Mouse (Mus musculus) spleen, adult 10 weeks (tissue): ENCODE data around the gene Zfp607b. TPM values are rescaled to one million over a fixed set of nuclear protein-coding genes. Genes with fewer than 3 reads are reported as not detected.

Experiments used
- polyA plus RNA-seq: library from polyadenylated mRNA; stranded (reverse); fragments of 350-450 nt; fragmentation: Illumina TruSeq; extraction: RNeasy Lipid Tissue Mini Kit (QIAGEN cat#74804); gene quantifications from one replicate; pipeline ENCODE4 v1.2.3, GENCODE M21; 2015; ENCODE audit warnings: low replicate concordance; ENCODE audit not compliant: insufficient read depth

Gene Zfp607b
- polyA plus RNA-seq = 2.2 TPM

DNA sequence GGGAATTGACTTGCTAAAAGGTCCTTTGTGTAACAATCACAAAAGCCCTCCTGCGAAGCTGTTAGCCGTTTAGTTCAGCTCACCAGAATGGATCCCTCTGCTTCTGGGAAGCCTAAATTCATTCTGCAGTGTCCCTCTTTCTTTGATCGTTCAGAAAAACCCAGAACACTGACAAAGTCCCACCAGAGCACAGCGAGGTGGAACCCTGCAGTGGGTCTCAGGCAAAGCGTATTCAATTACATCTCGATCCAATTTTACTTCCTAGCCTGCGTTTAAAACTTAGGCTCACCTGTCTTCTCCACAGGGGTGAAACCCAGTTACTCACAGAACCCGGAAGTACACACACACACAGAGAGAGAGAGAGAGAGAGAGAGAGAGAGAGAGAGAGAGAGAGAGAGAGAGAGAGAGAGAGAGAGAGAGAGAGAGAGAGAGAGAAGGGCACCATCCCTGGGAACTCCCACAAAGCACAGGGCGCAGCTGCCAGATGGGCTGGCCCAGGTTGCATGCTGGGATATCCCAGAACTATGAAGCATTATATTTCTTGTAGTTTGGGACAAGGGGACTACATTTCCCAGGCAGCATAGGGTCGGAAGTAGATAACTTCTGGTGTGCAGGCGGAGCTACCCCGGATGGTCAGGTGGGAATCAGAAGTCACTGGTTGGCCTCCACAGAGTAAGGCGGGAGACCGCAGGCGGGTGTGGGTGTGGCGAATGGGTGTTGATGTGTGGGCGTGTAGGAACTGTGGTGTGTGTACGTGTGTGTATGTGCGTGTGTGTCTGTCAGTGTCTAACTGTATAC is at the start of gene Zfp607b:
Gene Zfp607b (plus strand): TSS at position 526 of the 798 bp plus-strand sequence.

DNA sequence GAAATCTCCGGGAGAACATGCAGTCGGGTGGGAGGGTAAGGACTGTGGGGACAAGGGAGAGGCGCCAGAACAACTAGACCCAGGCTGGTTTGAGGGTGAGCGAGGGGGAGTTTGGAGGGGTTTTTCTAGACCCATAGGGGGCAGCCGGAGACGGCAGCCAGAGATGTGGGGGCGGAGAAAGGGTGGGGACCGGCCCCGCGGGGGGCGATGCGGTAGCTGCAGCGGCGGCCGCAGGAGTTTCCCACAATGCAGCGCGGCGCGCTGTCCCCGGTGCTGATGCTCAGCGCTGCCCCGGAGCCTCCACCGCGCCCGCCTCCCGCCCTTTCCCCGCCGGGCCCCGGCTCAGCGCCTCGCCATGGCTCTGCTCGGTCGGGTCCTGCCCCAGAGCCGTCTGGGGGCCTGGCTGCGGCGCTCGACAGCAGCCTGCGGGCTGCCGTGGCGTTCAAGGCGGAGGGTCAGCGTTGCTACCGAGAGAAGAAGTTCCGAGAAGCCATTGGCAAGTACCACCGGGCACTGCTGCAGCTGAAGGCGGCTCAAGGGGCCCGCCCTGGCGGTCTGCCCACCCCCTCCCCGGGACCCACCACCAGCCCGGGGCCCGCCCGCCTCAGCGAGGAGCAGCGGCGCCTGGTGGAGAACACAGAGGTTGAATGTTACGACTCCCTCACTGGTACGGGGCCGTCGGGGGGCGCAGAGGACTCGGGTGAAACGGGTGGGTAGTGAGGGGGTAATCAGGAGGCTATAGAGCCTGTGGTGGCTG is 35.3 kb upstream of the Zfp607b start, which contains the start of gene Ttc9b:
Gene Ttc9b (plus strand): TSS at position 235 of the 757 bp plus-strand sequence.

DNA sequence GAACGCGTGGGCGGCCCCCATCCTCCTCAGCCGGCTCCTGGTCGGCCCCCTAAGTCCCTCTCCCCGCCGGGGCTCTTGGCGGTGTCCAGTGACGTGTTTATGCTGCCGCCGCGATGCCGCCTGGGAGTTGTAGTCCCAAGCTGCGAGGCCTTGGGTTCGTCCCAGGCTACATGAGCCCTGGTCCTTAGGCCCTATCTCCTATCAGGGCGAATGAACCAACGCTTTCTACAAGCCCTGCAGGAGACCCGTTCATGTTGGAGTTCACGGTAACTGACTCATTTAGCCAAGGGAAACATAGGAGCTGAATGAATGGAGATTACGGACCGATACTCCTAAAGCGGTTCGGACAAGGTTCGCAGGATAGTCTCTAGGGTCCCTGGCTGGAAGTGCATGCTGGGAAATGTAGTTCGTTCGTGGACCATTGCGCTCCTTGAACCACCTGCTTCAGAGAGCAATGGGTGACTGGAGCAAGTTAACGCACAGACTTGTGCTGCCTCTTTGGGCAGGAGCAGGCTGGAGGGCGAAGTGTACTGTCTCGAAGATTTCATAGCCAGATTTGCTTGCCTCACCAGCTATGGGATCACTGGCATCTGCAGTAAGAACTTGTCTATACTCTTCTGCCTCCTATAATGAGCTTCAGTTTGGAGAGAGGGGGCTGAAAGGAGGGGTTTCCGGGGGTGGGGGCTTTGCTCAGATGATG is 14.5 kb upstream of the Zfp607b start, which contains the start of gene Map3k10:
Gene Map3k10 (minus strand): TSS at position 77 of the 700 bp plus-strand sequence.

DNA sequence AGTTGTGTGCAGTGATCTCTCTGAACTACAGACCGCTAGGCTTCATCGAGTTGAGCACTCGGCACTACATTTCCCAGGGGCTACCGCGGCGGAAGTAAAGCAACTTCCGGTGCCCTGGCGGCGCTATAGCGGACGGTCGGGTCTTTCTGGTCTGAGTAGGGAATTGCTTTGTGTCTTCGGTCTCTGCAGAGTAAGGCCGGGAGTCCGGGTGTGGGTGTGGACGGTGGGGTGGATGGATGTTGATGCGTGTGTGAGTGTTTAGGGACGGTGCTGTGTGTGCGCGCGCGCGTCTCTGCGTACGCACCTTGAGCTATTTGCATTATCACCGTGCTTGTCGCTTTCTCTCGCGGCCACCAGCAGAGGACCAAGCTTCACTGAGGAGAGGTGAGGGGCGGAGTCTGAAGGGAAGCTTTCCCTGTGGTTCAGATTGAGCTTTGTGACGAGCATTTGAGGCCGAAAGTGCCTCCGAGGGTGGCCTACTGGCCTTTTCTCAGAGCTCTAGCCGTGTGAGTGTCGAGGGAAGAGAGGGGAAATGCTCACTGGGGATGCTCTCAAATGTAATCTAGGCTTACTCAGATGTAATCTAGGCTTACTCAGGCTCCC is 42.2 kb downstream of the Zfp607b start, which contains the start of gene Zfp60:
Gene Zfp60 (plus strand): TSS at position 109 of the 603 bp plus-strand sequence.

Other genes with a start within 250 kb of the Zfp607b start
- 0.10 TPM for gene Sptbn4, start 241.7 kb upstream of the Zfp607b start, polyA plus RNA-seq
- gene Blvrb, start 241.4 kb upstream of the Zfp607b start, polyA plus RNA-seq = 39.0 TPM
- gene Sertad3, start 215.6 kb upstream of the Zfp607b start, polyA plus RNA-seq = 13.6 TPM
- gene Sertad1, start 202.4 kb upstream of the Zfp607b start, polyA plus RNA-seq = 7.2 TPM
- gene Prx, start 190.0 kb upstream of the Zfp607b start, polyA plus RNA-seq = 0.51 TPM
- 0.08 TPM for gene Hipk4, start 166.1 kb upstream of the Zfp607b start, polyA plus RNA-seq
- 26.5 TPM for gene Pld3, start 136.1 kb upstream of the Zfp607b start, polyA plus RNA-seq
- gene 2310022A10Rik, start 136.1 kb upstream of the Zfp607b start, polyA plus RNA-seq = 10.4 TPM
- gene Akt2, start 97.8 kb upstream of the Zfp607b start, polyA plus RNA-seq = 57.1 TPM
- gene Ttc9b, start 35.4 kb upstream of the Zfp607b start, polyA plus RNA-seq = not detected
- 3.4 TPM for gene Map3k10, start 14.7 kb upstream of the Zfp607b start, polyA plus RNA-seq
- gene Zfp60, start 42.0 kb downstream of the Zfp607b start, polyA plus RNA-seq = 19.3 TPM
- 22.8 TPM for gene Zfp626, start 117.9 kb downstream of the Zfp607b start, polyA plus RNA-seq
- gene Zfp59, start 149.3 kb downstream of the Zfp607b start, polyA plus RNA-seq = 9.8 TPM
- gene Zfp607a, start 168.2 kb downstream of the Zfp607b start, polyA plus RNA-seq = 18.2 TPM
- gene Zfp974, start 240.1 kb downstream of the Zfp607b start, polyA plus RNA-seq = 17.1 TPM